Mouse (Mus musculus) gastrocnemius, adult 2 months (tissue): ENCODE results near the gene Trim69. TPM values are rescaled to one million over a fixed set of nuclear protein-coding genes. Genes with fewer than 3 reads are reported as not detected.

Experiments used
- DNase-seq: peaks from one replicate; pipeline ENCODE4 v3.0.0; 2022
- H3K27ac ChIP-seq: fragments of 200-600 bp; 2 replicates; pipeline ENCODE4 v1.8.1; 2022; ENCODE audit warnings: mild to moderate bottlenecking
- H3K4me3 ChIP-seq: fragments of 200-600 bp; 2 replicates; pipeline ENCODE4 v1.8.1; 2022; ENCODE audit warnings: mild to moderate bottlenecking, moderate library complexity
- CTCF ChIP-seq: fragments of 200-600 bp; IDR thresholded peaks from 2 replicates; pipeline ENCODE4 v1.8.1; 2022; ENCODE audit warnings: antibody characterized with exemption, mild to moderate bottlenecking, moderate library complexity
- intact Hi-C: fragments of 180-260 bp; cut with DNase I; formaldehyde crosslinking; loops from one replicate; pipeline ENCODE4 v1.15.1; 2025
- long read RNA-seq, 2 experiments: library from polyadenylated mRNA; stranded (forward); transcript quantifications; one replicate each; pipeline ENCODE4 v2.0.0; 2021
- total RNA-seq, 2 experiments: library from RNA; stranded (reverse); gene quantifications; 2 replicates each; pipeline ENCODE4 v1.2.3; 2021

Gene Trim69
- not detected for total RNA-seq
- long read RNA-seq, experiment 1 = 0 reads
- long read RNA-seq, experiment 2 = 0 reads

DNA sequence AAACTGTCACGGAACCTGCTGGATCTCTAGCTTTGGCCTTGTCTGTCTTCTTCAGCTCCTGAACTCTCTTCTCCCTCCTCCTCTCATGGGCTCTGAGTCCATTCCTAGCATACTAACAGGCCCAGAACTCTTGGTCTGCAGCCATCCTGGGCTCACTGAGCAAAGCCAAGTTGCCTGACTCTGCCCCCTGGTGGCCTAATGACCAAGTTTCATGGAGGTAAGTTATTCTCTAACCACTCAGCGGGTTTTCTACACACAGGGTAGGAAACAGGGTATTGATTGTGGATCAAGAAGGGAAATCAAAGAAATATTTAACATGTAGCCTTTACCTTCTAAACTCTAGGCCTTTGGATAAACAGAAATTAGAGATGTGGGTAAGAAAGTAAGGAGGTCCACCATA lies at the start of gene Trim69:
Gene Trim69 (plus strand): TSS at position 21 of the 400 bp plus-strand sequence.
- TF ChIP-seq CTCF = peak; percentile 90
- intact Hi-C loops = loop anchor here (1.0 to 2.0 kb wide), 2 partner anchors 42 to 90 kb away; partner anchors contain the start of gene Spg11
- peak; percentile 90 for DNase-seq
- Histone ChIP-seq H3K4me3 (no peak within 1 kb of the TSS), H3K27ac (peak within 1 kb of the TSS; percentile 54)

DNA sequence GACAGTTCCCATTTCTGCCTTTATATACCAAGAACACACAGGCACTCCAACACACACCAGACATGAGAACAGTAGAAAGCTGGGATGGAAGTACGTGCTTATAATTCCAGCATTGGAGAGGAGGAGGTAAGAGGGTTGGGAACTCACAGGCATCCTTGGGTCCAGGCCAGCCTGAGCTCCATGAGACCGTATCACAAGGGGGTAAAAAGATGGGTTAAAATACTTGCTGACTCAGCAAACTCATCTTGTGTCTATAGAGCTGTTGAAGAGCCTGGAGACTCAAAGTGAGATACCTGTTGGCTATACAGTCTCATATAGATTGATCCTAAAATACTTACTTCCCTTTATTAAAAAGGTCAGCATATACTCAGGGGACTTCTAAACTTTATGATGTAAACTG lies 43.6 kb upstream of the Trim69 start:
- no peak for DNase-seq
- TF ChIP-seq CTCF = no peak
- intact Hi-C loops = no loop called here
- no peak overlapping the region for H3K27ac ChIP-seq
- H3K4me3 ChIP-seq = no peak overlapping the region

DNA sequence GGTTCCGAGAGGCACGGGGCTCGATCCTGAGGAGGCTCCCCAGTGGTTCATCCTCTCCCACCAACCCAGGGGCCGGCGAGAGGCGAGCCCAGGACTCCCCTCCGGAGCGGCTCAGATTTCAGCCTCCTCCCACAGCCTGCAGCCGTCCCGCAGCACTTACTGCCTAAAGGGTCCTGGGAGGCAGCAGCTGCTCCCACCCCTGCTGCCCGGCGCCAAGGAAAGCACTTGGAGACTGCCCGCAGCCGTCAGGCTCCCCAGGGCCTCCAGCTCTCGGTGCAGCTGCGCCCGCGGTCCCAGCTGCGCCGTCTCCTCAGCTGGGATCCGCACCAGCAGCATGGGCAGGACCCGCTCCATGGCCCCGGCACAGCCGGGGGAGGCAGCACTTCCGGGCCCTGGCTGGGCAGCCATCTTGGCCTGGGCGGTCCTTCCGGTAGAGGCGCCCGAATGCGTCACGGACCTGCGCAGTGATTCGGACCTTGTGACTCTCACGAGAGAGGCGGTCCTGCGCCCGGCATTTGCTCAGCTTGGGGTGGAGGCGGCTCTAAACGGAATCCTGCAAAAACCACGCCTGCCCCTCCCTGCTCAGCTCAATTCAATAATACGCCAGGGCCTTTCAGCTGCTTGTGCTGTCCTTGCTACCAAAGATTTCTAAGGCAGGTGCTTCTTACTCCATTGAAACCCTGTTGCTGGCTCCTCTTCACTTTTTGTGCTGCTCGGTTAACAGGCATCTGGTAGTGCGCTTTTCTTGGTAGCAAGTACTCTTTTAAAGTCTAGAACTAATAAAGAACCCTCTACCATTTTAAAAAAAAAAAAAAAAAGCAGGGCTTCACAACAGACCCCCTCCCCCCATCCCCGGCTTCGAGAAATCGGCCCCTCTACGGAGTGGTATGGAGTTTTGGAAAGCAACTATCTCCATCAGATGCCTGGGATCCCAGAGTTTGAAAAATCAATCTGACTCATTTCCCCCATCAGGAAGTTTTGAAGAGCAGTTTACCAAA lies 42.2 kb upstream of the Trim69 start, which contains the start of gene Spg11:
Gene Spg11 (minus strand): TSS at position 426 of the 998 bp plus-strand sequence.
- peak within 1 kb of the TSS; percentile 100 for H3K4me3 ChIP-seq
- no peak for TF ChIP-seq CTCF
- peak within 1 kb of the TSS; percentile 99 for H3K27ac ChIP-seq
- peak; percentile 99 for DNase-seq
- intact Hi-C loops = loop anchor here (1.0 kb wide), 2 partner anchors 30 to 42 kb away; partner anchors contain the start of gene Trim69

DNA sequence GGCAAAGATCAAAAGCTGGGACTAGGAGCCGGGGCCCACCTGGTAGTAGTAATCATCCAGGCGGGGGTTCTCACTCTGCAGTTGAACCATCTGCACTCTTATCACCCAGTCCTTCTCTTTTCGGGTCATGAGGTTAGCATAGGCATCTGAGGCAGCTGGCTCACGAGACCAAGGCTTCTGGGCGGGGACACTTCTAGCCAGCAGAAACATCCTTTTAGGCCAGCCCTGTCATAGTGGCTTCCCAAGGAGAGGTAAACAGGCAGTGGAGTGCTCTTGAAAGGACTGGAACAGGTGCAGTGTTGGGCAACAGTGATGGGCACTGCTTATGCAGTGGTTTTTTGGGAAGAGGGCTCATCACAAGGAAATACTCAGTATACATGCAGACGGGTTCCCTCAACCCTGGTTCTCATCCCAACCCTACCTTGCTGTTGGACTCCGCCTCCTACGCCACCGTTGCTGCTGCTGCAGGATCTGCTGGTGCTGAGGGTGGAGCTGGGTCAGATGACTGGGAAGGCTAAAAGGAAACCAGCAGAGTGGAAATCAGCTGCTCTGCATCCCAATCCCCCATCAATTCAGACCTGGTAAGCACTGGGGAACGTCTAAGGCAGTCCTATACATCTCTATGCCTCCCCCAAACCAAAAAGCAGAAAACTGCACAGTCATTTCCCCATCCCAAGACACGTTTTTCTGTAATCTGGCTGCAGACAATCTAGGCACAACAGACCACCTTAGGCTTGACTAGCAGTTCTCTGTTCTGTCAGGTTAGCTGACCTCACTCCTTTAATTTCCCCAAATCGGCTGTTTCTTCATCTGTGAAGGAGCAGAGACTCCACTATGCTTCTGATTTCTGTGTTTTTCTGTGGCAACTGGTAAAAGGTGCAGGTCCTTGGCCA lies 34.6 kb upstream of the Trim69 start:
- no peak for DNase-seq
- Histone ChIP-seq H3K27ac (no peak overlapping the region), H3K4me3 (no peak overlapping the region)
- TF ChIP-seq CTCF = no peak
- intact Hi-C loops = no loop called here

DNA sequence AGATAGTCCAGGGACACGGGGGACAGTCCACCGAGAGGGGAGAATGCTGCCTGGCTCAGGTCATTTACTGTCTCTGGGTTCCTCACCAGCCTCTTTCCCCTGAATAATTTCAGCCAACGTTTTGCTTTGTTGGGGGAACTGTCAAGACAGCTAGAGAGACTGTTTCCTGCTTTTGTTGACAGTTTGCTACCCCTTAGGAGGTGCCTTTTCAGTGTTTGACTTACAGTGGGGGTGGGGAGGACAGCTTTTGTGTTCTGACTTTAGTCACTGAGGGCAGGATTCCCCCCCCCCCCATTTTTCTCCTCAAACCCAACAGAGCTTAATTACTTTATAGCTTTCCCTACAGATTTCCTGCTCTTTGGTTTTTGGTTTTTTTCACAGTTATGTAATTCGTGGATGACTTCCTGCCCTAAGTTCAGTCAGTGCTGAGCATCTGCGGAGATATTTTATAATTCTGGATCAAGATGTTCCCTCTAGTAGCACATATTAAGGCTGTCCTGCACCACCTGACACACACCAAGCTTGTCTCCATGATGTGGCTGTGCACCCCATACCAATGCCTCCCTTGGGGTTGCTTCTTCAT lies 33.6 kb upstream of the Trim69 start:
- no peak for DNase-seq
- no peak for TF ChIP-seq CTCF
- Histone ChIP-seq H3K27ac (peak overlapping the region; percentile 28; the same call in 1 of the 2 replicates), H3K4me3 (no peak overlapping the region)
- intact Hi-C loops = no loop called here

DNA sequence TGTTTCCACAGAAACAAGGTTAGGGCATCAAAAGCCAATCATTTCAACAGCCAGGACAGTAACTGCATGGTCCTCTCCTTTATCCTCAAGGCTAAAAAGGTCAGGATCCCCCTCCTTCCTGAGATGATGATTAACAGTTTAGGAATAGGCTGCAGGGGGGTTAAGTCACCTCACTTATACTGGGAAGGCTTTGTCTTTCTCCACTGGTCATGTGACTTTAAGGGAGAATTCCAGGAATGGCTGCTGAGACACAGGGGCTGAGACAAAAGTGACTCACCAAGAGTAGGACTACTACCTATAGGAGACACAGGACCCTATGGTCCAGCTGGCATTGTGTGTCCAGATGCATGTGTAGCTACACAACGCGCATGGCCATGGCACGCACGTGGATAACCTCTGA lies 32.9 kb upstream of the Trim69 start:
- TF ChIP-seq CTCF = no peak
- Histone ChIP-seq H3K27ac (no peak overlapping the region), H3K4me3 (no peak overlapping the region)
- intact Hi-C loops = no loop called here
- no peak for DNase-seq

- intact Hi-C loops = no loop called here
- Histone ChIP-seq H3K27ac (no peak overlapping the region), H3K4me3 (no peak overlapping the region)
- DNase-seq = no peak
- TF ChIP-seq CTCF = no peak
Observed at GRCm38 (mm10) chr2:122132078-122132477, 28.4 kb upstream of the Trim69 start.

DNA sequence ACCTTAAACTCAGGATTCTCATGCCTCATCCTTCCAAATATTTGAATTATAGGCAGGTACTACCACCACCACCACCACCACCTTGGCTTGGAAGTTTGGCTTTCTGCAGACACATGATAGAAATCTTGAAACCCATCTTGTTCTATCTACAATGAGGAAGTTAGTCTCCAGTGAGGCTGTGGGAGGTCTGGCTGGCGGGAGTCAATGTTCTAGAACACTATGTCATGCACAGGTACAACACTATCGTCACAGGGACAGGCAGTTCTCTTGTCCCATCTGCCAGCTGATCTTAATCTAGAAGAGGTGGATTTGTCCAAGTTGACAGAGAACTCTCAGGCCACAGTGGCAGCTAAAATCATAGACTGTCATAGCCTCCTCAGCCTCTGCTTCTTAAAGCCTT lies 27.9 kb upstream of the Trim69 start:
- H3K4me3 ChIP-seq = no peak overlapping the region
- DNase-seq = no peak
- intact Hi-C loops = no loop called here
- H3K27ac ChIP-seq = no peak overlapping the region
- no peak for TF ChIP-seq CTCF

GRCm38 (mm10) chr2:122137839-122138465 lies 22.5 kb upstream of the Trim69 start:
- Histone ChIP-seq H3K4me3 (no peak overlapping the region), H3K27ac (no peak overlapping the region)
- no peak for DNase-seq
- intact Hi-C loops = no loop called here
- no peak for TF ChIP-seq CTCF

- DNase-seq = no peak
- TF ChIP-seq CTCF = no peak
- intact Hi-C loops = no loop called here
- no peak overlapping the region for H3K27ac ChIP-seq
- H3K4me3 ChIP-seq = no peak overlapping the region
Observed at GRCm38 (mm10) chr2:122140815-122141214, 19.7 kb upstream of the Trim69 start.

GRCm38 (mm10) chr2:122141332-122141967 lies 19.1 kb upstream of the Trim69 start:
- intact Hi-C loops = no loop called here
- Histone ChIP-seq H3K27ac (no peak overlapping the region), H3K4me3 (no peak overlapping the region)
- TF ChIP-seq CTCF = no peak
- no peak for DNase-seq
